Mouse (Mus musculus) hindbrain, embryonic 12.5 days (tissue): Measurements from ENCODE around the gene Fkbp1a. TPM values are rescaled to one million over a fixed set of nuclear protein-coding genes. Genes with fewer than 3 reads are reported as not detected.

Experiments used
- ATAC-seq: fragments of 200-750 bp; cut with Nextera tagmentation; 2 replicates; pipeline ENCODE4 v1.8.0; 2017; ENCODE audit warnings: moderate TSS enrichment; ENCODE audit not compliant: low FRiP score
- H3K27ac ChIP-seq: fragments of 300-500 bp; sonication (generic); 2 replicates; pipeline ENCODE4 v1.5.1; 2016; ENCODE audit warnings: mild to moderate bottlenecking
- H3K27me3 ChIP-seq: fragments of 300-500 bp; sonication (generic); 2 replicates; pipeline ENCODE4 v1.6.1; 2016; ENCODE audit warnings: mild to moderate bottlenecking
- H3K36me3 ChIP-seq: fragments of 300-500 bp; sonication (generic); 2 replicates; pipeline ENCODE4 v1.6.1; 2016; ENCODE audit warnings: mild to moderate bottlenecking
- H3K4me1 ChIP-seq: fragments of 300-500 bp; sonication (generic); 2 replicates; pipeline ENCODE4 v1.6.1; 2016
- H3K4me2 ChIP-seq: fragments of 300-500 bp; sonication (generic); replicated peaks from 2 replicates; pipeline ENCODE4 v1.6.1; 2016; ENCODE audit warnings: mild to moderate bottlenecking
- H3K4me3 ChIP-seq: fragments of 300-500 bp; sonication (generic); 2 replicates; pipeline ENCODE4 v1.5.1; 2016; ENCODE audit warnings: mild to moderate bottlenecking
- H3K9ac ChIP-seq: fragments of 300-500 bp; sonication (generic); 2 replicates; pipeline ENCODE4 v1.6.1; 2016; ENCODE audit warnings: mild to moderate bottlenecking, moderate library complexity
- H3K9me3 ChIP-seq: fragments of 300-500 bp; sonication (generic); replicated peaks from 2 replicates; pipeline ENCODE4 v1.6.1; 2016; ENCODE audit warnings: mild to moderate bottlenecking
- WGBS: fragments of 180-500 bp; shearing (Covaris S2); methylation state at CpG from one replicate; pipeline ENCODE4 v1.1.7; 2016; 5-methylcytosine and 5-hydroxymethylcytosine counted together
- polyA plus RNA-seq: library from polyadenylated mRNA; unstranded; fragments of >200 nt; fragmentation: Nextera tagmentation; extraction: Ambion mirVana; gene quantifications from 2 replicates; pipeline ENCODE4 v1.2.1, GENCODE M21; 2016

The Fkbp1a gene
- polyA plus RNA-seq, 1 experiment from 2014 or later: 534 TPM

- H3K4me1 ChIP-seq: no peaks in the 10 kb centered on the region
- ATAC-seq: no peak
- no peaks in the 10 kb centered on the region for H3K27me3 ChIP-seq
- WGBS: 79% methylated on average over 1 of the region's 1 CpGs
- peaks cover 47% of the 10 kb centered on the region for H3K36me3 ChIP-seq
- no peak overlapping the region for H3K27ac ChIP-seq
- H3K9ac ChIP-seq: no peak overlapping the region
- H3K4me3 ChIP-seq: no peak overlapping the region
- no peaks in the 10 kb centered on the region for H3K9me3 ChIP-seq
- no peak overlapping the region for H3K4me2 ChIP-seq
Observed at GRCm38 (mm10) chr2:151564006-151564405, 21.7 kb downstream of the Fkbp1a start.

DNA sequence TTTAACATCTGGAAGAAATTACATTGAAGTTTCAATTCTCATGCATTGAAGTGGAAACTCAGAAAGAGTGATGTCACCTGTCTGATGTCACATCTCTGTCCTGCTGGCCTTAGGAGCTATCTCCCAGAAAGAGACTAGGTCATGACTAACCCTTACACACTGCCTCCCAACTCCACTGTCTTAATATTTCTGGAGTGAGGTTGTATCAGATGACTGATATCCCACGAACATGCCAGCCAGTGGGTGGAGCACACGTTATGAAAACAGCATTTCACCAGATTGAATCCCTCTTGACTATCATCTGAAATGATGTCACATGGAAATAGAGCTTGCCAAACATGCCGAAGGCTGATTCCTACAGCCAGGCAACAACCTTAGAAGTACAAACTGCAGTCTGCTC, 22.7 kb downstream of the Fkbp1a start:
- H3K36me3 ChIP-seq: peaks cover 37% of the 10 kb centered on the region
- no peak for ATAC-seq
- no peak overlapping the region for H3K27ac ChIP-seq
- WGBS: 76% methylated on average over 3 of the region's 3 CpGs
- H3K9me3 ChIP-seq: no peaks in the 10 kb centered on the region
- no peak overlapping the region for H3K9ac ChIP-seq
- no peak overlapping the region for H3K4me3 ChIP-seq
- no peaks in the 10 kb centered on the region for H3K27me3 ChIP-seq
- no peaks in the 10 kb centered on the region for H3K4me1 ChIP-seq
- H3K4me2 ChIP-seq: no peak overlapping the region

DNA sequence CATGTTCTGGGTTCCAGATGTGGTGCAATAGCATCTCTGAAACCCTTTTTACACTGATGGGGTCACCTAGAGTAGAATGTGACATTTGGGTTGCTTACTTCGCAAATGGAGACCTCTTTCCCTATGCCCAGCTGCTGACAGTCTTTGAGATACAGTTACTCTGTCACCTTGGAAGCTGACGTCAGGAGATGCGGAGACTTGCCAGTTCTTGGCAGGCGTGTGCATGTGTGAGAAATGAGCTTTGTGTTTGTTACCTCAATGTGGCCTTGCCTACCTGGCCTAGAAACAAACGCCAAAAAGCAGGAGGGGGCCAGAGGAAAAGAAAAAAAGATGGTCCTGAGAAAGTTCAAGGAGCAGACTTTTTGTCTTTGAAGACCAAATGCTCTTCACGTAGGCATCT, 24.6 kb downstream of the Fkbp1a start:
- no peaks in the 10 kb centered on the region for H3K9me3 ChIP-seq
- 90% methylated on average over 6 of the region's 6 CpGs for WGBS
- H3K4me2 ChIP-seq: no peak overlapping the region
- no peak overlapping the region for H3K4me3 ChIP-seq
- no peaks in the 10 kb centered on the region for H3K27me3 ChIP-seq
- H3K36me3 ChIP-seq: peaks cover 24% of the 10 kb centered on the region
- H3K9ac ChIP-seq: no peak overlapping the region
- no peak overlapping the region for H3K27ac ChIP-seq
- no peaks in the 10 kb centered on the region for H3K4me1 ChIP-seq
- ATAC-seq: no peak

GRCm38 (mm10) chr2:151569452-151569851, 27.2 kb downstream of the Fkbp1a start:
- Histone ChIP-seq H3K4me2 (no peak overlapping the region), H3K27ac (no peak overlapping the region), H3K36me3 (peaks cover 5% of the 10 kb centered on the region; the same call in 1 of the 2 replicates), H3K27me3 (no peaks in the 10 kb centered on the region), H3K9me3 (no peaks in the 10 kb centered on the region), H3K4me1 (no peaks in the 10 kb centered on the region), H3K4me3 (no peak overlapping the region), H3K9ac (no peak overlapping the region)
- WGBS: 88% methylated on average over 2 of the region's 2 CpGs
- no peak for ATAC-seq

DNA sequence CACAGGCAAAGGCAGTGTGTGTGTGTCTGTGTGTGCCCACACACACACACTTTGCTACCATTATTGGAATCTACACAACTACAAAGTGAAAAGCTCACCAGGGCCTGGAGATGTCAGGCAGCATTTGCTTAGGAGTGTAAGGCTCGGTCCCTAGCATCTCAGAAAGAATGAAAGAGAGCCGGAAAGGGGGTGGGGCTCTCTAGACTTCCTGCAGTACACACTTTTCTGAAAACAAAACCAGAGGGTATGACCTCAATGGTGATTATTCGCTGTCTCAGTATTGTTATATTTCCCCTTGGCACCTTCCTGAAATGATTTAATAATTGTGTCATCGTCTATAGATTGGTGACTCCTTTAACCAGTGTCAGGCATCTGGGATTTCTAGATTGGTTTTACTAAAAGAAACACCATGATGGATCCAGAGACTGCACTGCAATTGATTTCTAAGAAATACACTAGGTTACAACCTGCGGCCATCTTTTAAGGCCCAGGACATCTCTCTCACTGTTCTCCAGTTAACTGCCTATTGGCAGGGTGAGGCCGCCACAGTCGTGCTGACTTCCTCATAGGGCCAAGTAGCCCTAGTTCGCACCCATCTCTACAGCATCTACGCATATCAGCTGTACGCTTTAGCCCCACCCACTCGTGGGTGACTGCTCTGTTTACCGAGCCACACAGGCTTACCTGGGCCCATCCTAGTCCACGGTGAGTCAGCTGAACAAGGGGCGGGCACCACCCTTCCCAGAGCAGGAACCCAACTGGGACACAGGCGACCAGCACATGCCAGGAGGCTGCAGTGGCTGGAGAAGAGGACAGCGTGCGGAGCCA, 29.8 kb downstream of the Fkbp1a start, which contains the start of gene Sdcbp2:
Gene Sdcbp2 (plus strand): TSS at position 750 of the 828 bp plus-strand sequence.
- WGBS: 73% methylated on average over 17 of the region's 17 CpGs
- ATAC-seq: no peak

GRCm38 (mm10) chr2:151573667-151574066, 31.4 kb downstream of the Fkbp1a start:
- Histone ChIP-seq H3K27ac (no peak overlapping the region), H3K27me3 (no peaks in the 10 kb centered on the region), H3K36me3 (no peaks in the 10 kb centered on the region), H3K9ac (no peak overlapping the region), H3K4me1 (peaks cover 10% of the 10 kb centered on the region), H3K4me2 (no peak overlapping the region), H3K4me3 (no peak overlapping the region), H3K9me3 (no peaks in the 10 kb centered on the region)
- WGBS: 76% methylated on average over 3 of the region's 3 CpGs
- no peak for ATAC-seq

More for the DNA sequence above, 29.8 kb downstream of the Fkbp1a start, which contains the start of gene Sdcbp2:
- Histone ChIP-seq H3K4me1 (peaks cover 10% of the 10 kb centered on the region), H3K36me3 (no peaks in the 10 kb centered on the region), H3K27ac (no peak within 1 kb of the TSS), H3K9ac (no peak within 1 kb of the TSS), H3K4me2 (no peak within 1 kb of the TSS), H3K27me3 (no peaks in the 10 kb centered on the region), H3K4me3 (no peak within 1 kb of the TSS), H3K9me3 (no peaks in the 10 kb centered on the region)

DNA sequence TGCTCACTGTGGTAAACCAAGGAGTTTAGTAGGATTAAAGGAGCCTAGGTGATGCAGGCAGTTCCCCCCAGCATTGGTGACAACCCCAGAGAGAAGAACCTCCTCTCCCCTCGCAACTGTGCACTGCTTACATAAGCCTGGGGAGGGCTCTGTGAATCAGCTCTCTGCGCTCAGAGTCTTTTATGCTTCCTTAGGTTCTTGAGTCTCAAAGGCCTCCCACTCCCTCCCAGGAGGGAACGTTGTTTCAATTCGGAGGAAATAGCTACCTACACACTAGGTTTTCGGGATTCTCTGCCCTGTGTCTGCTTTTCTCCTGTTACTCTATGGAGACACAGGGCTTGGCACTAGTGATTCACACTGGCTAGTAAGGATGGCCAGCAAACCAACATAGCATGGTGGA, 32.3 kb downstream of the Fkbp1a start:
- H3K9ac ChIP-seq: no peak overlapping the region
- no peak overlapping the region for H3K4me2 ChIP-seq
- H3K4me3 ChIP-seq: no peak overlapping the region
- H3K9me3 ChIP-seq: no peaks in the 10 kb centered on the region
- WGBS: 67% methylated on average over 5 of the region's 5 CpGs
- no peaks in the 10 kb centered on the region for H3K27me3 ChIP-seq
- H3K36me3 ChIP-seq: no peaks in the 10 kb centered on the region
- ATAC-seq: no peak
- peaks cover 10% of the 10 kb centered on the region for H3K4me1 ChIP-seq
- no peak overlapping the region for H3K27ac ChIP-seq

GRCm38 (mm10) chr2:151575119-151575698, 32.9 kb downstream of the Fkbp1a start:
- H3K4me3 ChIP-seq: peak overlapping the region; percentile 41
- H3K9ac ChIP-seq: peak overlapping the region; percentile 49; the same call in 1 of the 2 replicates
- H3K36me3 ChIP-seq: no peaks in the 10 kb centered on the region
- H3K27me3 ChIP-seq: no peaks in the 10 kb centered on the region
- peak overlapping the region; percentile 65 for H3K4me2 ChIP-seq
- peak overlapping the region; percentile 82 for H3K27ac ChIP-seq
- ATAC-seq: peak; percentile 27
- WGBS: 20% methylated on average over 7 of the region's 7 CpGs
- H3K4me1 ChIP-seq: peaks cover 10% of the 10 kb centered on the region
- H3K9me3 ChIP-seq: no peaks in the 10 kb centered on the region

GRCm38 (mm10) chr2:151575699-151576389, 33.6 kb downstream of the Fkbp1a start:
- peak; percentile 94 for ATAC-seq
- H3K9me3 ChIP-seq: no peaks in the 10 kb centered on the region
- H3K4me2 ChIP-seq: peak overlapping the region; percentile 65
- peak overlapping the region; percentile 82 for H3K27ac ChIP-seq
- H3K9ac ChIP-seq: peak overlapping the region; percentile 49
- under 1% methylated on average over 38 of the region's 38 CpGs for WGBS
- H3K36me3 ChIP-seq: no peaks in the 10 kb centered on the region
- 0 out of 2 replicates have a peak, but pooled peaks cover 4% of the 10 kb centered on the region for H3K27me3 ChIP-seq
- peaks cover 10% of the 10 kb centered on the region for H3K4me1 ChIP-seq
- peak overlapping the region; percentile 41 for H3K4me3 ChIP-seq

DNA sequence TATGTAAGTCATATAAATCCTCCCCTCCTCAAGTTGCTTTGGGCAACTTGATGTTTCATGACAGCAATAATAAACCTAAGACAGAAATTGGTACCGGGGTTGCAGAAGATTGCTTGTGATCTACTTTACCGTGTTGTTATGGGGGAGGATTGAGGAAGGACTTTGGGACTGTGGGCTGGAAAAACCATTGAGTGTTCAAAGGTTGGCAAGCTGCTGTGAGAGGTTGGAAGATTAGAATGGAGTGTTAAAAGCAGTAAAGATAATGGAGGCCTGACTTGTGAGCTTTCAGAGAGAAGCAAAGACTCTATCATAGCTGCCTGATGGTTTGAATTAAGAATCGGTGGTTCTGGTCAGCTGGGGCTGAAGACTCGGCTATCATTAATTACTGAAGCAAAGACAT, 36.9 kb downstream of the Fkbp1a start:
- Histone ChIP-seq H3K27me3 (0 out of 2 replicates have a peak, but pooled peaks cover 4% of the 10 kb centered on the region), H3K4me2 (no peak overlapping the region), H3K9me3 (no peaks in the 10 kb centered on the region), H3K27ac (no peak overlapping the region), H3K9ac (no peak overlapping the region), H3K36me3 (no peaks in the 10 kb centered on the region), H3K4me1 (peaks cover 10% of the 10 kb centered on the region), H3K4me3 (no peak overlapping the region)
- ATAC-seq: no peak
- WGBS: 84% methylated on average over 4 of the region's 4 CpGs

DNA sequence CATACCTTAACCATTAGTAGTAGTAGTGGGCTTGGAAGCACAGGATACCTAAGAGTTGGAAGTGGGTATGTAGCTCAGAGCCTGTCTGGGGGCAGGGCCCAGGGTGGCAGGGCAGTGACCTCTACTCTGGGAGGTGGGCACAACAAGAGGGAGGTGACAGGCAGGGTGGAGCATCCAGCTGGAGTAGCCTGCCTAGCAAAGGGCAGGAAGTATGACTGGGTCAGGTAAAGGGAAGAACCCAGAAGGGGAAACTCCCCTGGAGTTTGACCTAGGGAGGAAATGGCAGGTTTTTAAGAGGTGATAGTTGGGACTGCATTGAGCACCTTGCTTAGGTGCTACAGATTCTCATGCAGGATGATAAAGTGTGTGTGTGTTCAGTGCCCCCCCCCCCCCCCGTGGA, 38.7 kb downstream of the Fkbp1a start:
- H3K4me1 ChIP-seq: 0 out of 2 replicates have a peak, but pooled peaks cover 5% of the 10 kb centered on the region

DNA sequence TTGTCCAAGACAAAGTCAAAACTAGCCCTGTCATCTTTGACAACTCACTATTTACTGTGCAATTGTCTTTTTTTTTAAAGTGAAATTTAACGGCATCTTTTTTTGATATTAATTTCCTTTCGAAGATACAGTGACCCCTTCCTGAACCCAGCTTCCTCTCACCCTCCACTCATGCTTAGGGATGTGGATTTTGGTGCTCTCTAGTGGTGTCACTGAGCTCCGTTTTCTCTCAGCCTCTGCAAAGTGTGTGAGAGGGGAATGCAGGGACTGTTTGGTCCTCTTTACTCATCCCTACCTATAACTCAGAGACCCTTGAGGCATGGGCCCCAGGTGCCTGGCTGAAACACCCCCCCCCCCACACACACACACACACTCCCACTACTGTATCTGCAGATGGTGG, 43.7 kb downstream of the Fkbp1a start:
- 71% methylated on average over 3 of the region's 3 CpGs for WGBS
- Histone ChIP-seq H3K4me2 (no peak overlapping the region), H3K9me3 (no peaks in the 10 kb centered on the region), H3K27me3 (no peaks in the 10 kb centered on the region; the same call in 1 of the 2 replicates), H3K27ac (no peak overlapping the region), H3K4me3 (no peak overlapping the region), H3K9ac (no peak overlapping the region), H3K36me3 (no peaks in the 10 kb centered on the region), H3K4me1 (no peaks in the 10 kb centered on the region)
- ATAC-seq: no peak

More for the DNA sequence above, 38.7 kb downstream of the Fkbp1a start:
- no peaks in the 10 kb centered on the region for H3K9me3 ChIP-seq
- H3K36me3 ChIP-seq: no peaks in the 10 kb centered on the region
- no peak overlapping the region for H3K4me2 ChIP-seq
- no peak overlapping the region for H3K9ac ChIP-seq
- 0 out of 2 replicates have a peak, but pooled peaks cover 4% of the 10 kb centered on the region for H3K27me3 ChIP-seq
- no peak overlapping the region for H3K4me3 ChIP-seq
- no peak overlapping the region for H3K27ac ChIP-seq
- no peak for ATAC-seq
- WGBS: 64% methylated on average over 1 of the region's 1 CpGs
